Mouse (Mus musculus): ENCODE measurements around the gene Duoxa1. TPM values are rescaled to one million over a fixed set of nuclear protein-coding genes. Genes with fewer than 3 reads are reported as not detected.
A peak's percentile ranks its signal among the peaks of the same experiment; 100 is the strongest.

Duoxa1 gene
- polyA plus RNA-seq, 1 experiment: 0.28 TPM

DNA sequence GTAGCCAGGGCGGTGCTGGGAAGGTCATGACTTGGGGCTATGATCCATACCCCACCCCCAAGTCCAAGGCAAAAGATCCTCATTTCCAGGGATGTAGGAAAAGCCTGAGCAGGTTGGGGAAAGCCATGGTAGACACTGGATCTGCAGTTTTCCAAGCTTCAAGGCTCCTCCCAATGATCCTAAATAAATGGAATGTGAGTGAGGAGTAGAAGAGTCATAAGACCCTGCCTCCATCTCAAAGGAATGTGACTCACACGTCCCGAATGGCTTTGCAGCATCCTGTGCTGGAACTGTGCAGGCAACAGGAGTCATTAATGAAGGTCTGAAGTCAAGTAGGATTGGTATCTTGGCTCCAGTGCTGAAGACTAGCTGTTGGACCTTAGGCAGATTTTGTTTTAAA, 14.5 kb upstream of the Duoxa1 start:
- WGBS: 59% methylated on average over 3 of the region's 3 CpGs
- no peak overlapping the region for H3K27ac ChIP-seq (ENCODE audit: insufficient read depth, low read depth, low read length)
- TF ChIP-seq CTCF (conservative IDR thresholded peaks at IDR 0.05; ENCODE audit: insufficient read depth, insufficient read length, low read depth, low read length) (no peak), POLR2A (IDR thresholded peaks at IDR 0.05; ENCODE audit: low read depth, low read length) (no peak)

DNA sequence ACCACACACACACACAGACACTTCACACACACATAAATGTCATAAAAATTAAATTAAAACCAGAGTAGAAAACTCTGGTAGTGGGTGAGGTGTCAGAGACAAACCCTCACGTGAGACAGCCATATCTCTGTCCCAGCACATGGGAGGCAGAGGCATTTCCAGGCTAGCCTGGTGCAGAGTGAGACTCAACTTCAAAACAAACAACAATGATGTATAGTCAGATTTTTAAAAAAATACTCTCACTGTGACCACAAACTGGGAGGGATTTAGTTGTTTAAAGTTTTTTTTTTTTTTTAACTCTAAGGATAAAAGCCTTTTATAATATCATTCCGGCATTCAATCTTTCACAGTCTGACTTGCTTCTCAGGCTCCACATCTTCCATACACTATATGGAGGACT, 11.8 kb upstream of the Duoxa1 start:
- WGBS: 77% methylated on average over 2 of the region's 2 CpGs
- Histone ChIP-seq H3K27ac (ENCODE audit: insufficient read depth, low read depth, low read length) (no peak overlapping the region), H3K36me3 (ENCODE audit: control insufficient read depth, insufficient read depth, low read length) (no peaks in the 10 kb centered on the region), H3K4me3 (ENCODE audit: insufficient read depth, low read depth, low read length) (no peak overlapping the region), H3K27me3 (replicated peaks; ENCODE audit: control insufficient read depth, insufficient read depth, low read length) (no peaks in the 10 kb centered on the region), H3K4me1 (ENCODE audit: control insufficient read depth, insufficient read depth, low read length) (0 out of 2 replicates have a peak, but pooled peaks cover 2% of the 10 kb centered on the region)
- TF ChIP-seq CTCF (conservative IDR thresholded peaks at IDR 0.05; ENCODE audit: insufficient read depth, insufficient read length, low read depth, low read length) (no peak), POLR2A (IDR thresholded peaks at IDR 0.05; ENCODE audit: low read depth, low read length) (no peak)
- DNase-seq: no peak

More for the DNA sequence above, 14.5 kb upstream of the Duoxa1 start:
- Histone ChIP-seq H3K36me3 (ENCODE audit: control insufficient read depth, insufficient read depth, low read length) (no peaks in the 10 kb centered on the region), H3K4me1 (ENCODE audit: control insufficient read depth, insufficient read depth, low read length) (0 out of 2 replicates have a peak, but pooled peaks cover 2% of the 10 kb centered on the region), H3K4me3 (ENCODE audit: insufficient read depth, low read depth, low read length) (no peak overlapping the region), H3K27me3 (replicated peaks; ENCODE audit: control insufficient read depth, insufficient read depth, low read length) (no peaks in the 10 kb centered on the region)
- no peak for DNase-seq

DNA sequence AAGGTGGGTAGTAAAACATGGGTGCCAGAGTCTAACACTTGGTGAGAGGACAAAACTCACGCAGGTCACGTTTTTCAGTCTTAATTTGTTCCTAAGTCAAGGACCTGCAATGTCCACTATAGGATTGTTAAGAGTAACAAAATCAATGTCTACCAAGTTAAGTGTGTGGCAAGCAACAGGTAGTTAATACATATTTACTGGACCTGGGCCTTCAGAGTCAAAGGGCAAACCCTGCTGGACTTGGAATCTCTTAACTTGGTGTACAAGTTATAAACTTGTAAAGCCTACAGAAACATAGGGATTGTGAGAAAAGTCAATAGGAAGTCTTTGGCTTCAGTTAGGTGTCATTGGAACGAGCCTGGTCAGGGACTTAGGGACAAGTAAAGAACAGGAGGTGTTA, 11.1 kb upstream of the Duoxa1 start:
- WGBS: 45% methylated on average over 3 of the region's 3 CpGs
- DNase-seq: peak; percentile 52
- H3K27me3 ChIP-seq (replicated peaks; ENCODE audit: control insufficient read depth, insufficient read depth, low read length): no peaks in the 10 kb centered on the region
- no peak overlapping the region for H3K4me3 ChIP-seq (ENCODE audit: insufficient read depth, low read depth, low read length)
- no peaks in the 10 kb centered on the region for H3K36me3 ChIP-seq (ENCODE audit: control insufficient read depth, insufficient read depth, low read length)
- H3K4me1 ChIP-seq (ENCODE audit: control insufficient read depth, insufficient read depth, low read length): 0 out of 2 replicates have a peak, but pooled peaks cover 2% of the 10 kb centered on the region
- TF ChIP-seq POLR2A (IDR thresholded peaks at IDR 0.05; ENCODE audit: low read depth, low read length) (no peak), CTCF (conservative IDR thresholded peaks at IDR 0.05; ENCODE audit: insufficient read depth, insufficient read length, low read depth, low read length) (no peak)
- no peak overlapping the region for H3K27ac ChIP-seq (ENCODE audit: insufficient read depth, low read depth, low read length)

DNA sequence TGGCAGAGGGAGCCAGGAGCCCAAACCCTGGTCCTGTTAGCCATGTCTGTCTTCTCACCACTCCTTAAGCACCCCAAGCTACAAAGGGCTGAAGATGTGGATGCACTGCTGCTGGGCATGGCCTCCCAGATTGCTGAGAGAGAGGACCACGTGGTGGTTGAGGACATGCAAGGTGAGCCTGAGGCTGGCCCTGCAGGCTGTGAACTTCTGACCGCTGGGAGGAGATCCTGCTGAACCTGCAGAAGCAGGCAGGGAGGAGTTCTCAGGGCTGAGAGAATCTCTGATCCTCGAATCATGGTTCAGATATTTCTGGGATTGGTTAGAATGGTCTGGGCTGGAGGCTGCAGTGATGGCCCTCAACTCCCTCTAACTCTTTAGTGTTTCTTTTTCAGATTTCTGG, 10.4 kb upstream of the Duoxa1 start:
- 46% methylated on average over 3 of the region's 3 CpGs for WGBS

DNA sequence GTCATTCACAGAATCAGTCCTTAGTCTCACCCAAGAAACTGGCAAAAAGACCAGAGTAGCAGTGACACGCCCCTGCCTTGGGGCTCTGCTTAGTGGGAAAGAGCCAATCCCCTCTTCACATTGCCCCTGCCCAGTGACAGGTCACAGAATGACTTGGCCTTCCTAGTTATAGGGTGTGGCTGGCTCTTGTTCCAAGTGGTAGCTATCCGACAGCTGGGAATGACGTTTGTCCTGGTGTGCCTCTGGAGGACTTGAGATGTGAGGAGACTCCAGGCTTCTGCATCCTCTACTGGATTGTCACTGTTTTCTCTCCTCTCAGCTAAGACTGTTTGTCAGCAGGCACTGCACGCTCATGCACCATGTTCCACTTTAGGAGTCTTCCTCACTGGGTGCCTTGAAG, 3.9 kb upstream of the Duoxa1 start:
- no peaks in the 10 kb centered on the region for H3K36me3 ChIP-seq (ENCODE audit: control insufficient read depth, insufficient read depth, low read length)
- no peaks in the 10 kb centered on the region for H3K27me3 ChIP-seq (replicated peaks; ENCODE audit: control insufficient read depth, insufficient read depth, low read length)
- H3K4me1 ChIP-seq (ENCODE audit: control insufficient read depth, insufficient read depth, low read length): peaks cover 4% of the 10 kb centered on the region; the same call in 1 of the 2 replicates
- no peak for DNase-seq
- H3K4me3 ChIP-seq (ENCODE audit: insufficient read depth, low read depth, low read length): no peak overlapping the region
- 67% methylated on average over 4 of the region's 4 CpGs for WGBS
- H3K27ac ChIP-seq (ENCODE audit: insufficient read depth, low read depth, low read length): no peak overlapping the region
- TF ChIP-seq CTCF (conservative IDR thresholded peaks at IDR 0.05; ENCODE audit: insufficient read depth, insufficient read length, low read depth, low read length) (no peak), POLR2A (IDR thresholded peaks at IDR 0.05; ENCODE audit: low read depth, low read length) (no peak)

More for the DNA sequence above, 10.4 kb upstream of the Duoxa1 start:
- 0 out of 2 replicates have a peak, but pooled peaks cover 2% of the 10 kb centered on the region for H3K4me1 ChIP-seq (ENCODE audit: control insufficient read depth, insufficient read depth, low read length)
- H3K27me3 ChIP-seq (replicated peaks; ENCODE audit: control insufficient read depth, insufficient read depth, low read length): no peaks in the 10 kb centered on the region
- peak; percentile 56 for DNase-seq
- H3K4me3 ChIP-seq (ENCODE audit: insufficient read depth, low read depth, low read length): no peak overlapping the region
- TF ChIP-seq CTCF (conservative IDR thresholded peaks at IDR 0.05; ENCODE audit: insufficient read depth, insufficient read length, low read depth, low read length) (no peak), POLR2A (IDR thresholded peaks at IDR 0.05; ENCODE audit: low read depth, low read length) (no peak)
- H3K27ac ChIP-seq (ENCODE audit: insufficient read depth, low read depth, low read length): no peak overlapping the region
- no peaks in the 10 kb centered on the region for H3K36me3 ChIP-seq (ENCODE audit: control insufficient read depth, insufficient read depth, low read length)

DNA sequence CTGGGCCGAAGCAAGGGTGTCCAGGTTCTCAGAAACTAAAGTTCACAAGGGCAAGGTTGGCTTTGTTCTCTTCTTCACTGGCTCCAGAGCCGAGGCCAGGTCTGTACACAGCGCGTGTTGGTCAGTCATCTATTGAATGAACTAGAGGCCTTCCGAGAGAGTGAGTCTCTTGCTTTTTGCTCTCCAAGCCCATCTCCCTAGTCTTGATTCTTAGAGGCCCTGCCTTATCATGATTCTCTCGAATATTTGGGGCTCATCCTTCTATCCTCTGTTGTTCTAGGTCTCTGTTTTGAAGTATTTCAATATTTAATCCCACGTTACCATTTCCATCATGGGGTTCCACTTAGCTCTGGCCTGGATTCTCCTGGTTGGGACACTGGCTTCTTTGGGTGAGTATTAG, 1.8 kb upstream of the Duoxa1 start, which contains the start of gene Duox1:
Gene Duox1 (plus strand): TSS at position 301 of the 400 bp plus-strand sequence.
- 83% methylated on average over 7 of the region's 7 CpGs for WGBS
- Histone ChIP-seq H3K27me3 (replicated peaks; ENCODE audit: control insufficient read depth, insufficient read depth, low read length) (no peaks in the 10 kb centered on the region), H3K27ac (ENCODE audit: insufficient read depth, low read depth, low read length) (no peak within 1 kb of the TSS), H3K4me3 (ENCODE audit: insufficient read depth, low read depth, low read length) (no peak within 1 kb of the TSS), H3K36me3 (ENCODE audit: control insufficient read depth, insufficient read depth, low read length) (no peaks in the 10 kb centered on the region), H3K4me1 (ENCODE audit: control insufficient read depth, insufficient read depth, low read length) (peaks cover 4% of the 10 kb centered on the region; the same call in 1 of the 2 replicates)
- DNase-seq: no peak
- TF ChIP-seq CTCF (conservative IDR thresholded peaks at IDR 0.05; ENCODE audit: insufficient read depth, insufficient read length, low read depth, low read length) (no peak), POLR2A (IDR thresholded peaks at IDR 0.05; ENCODE audit: low read depth, low read length) (no peak)

DNA sequence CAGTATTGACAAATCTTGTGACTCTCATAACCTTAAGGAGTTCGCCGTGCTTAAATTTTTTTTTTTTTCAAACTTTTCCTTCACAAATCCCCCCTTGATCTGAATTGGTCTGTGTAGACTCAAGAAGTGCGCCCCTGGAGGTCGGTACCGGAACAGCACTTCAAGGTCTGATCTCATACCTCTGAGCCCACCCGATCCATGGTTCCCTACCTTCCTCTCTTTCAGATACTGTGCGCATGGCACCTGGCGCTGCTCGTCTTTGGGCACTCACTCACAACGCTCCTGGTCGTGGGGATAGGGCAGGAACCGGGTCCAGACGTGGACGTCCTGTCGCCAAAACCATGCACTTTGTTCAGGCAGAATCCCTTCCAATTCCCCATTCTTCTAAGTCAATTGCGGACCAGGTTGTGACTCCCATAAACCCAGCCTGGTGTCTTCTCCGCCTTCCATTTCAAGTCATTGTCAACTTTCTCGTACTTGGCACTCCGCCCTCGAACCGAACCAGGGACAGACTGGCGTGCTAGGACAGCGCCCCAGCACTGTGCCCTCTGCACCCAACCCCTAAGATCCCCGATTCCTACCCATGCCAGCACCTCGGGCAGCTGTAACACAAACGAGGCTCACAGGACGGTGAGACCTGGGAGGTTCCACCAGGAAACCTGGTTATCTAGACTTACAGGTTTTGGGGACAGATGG, 660 bp downstream of the Duoxa1 start:
- WGBS: 4% methylated on average over 27 of the region's 27 CpGs
- H3K27me3 ChIP-seq (replicated peaks; ENCODE audit: control insufficient read depth, insufficient read depth, low read length): no peaks in the 10 kb centered on the region
- peak; percentile 53 for DNase-seq
- H3K27ac ChIP-seq (ENCODE audit: insufficient read depth, low read depth, low read length): no peak overlapping the region
- H3K4me1 ChIP-seq (ENCODE audit: control insufficient read depth, insufficient read depth, low read length): peaks cover 4% of the 10 kb centered on the region; the same call in 1 of the 2 replicates
- TF ChIP-seq POLR2A (IDR thresholded peaks at IDR 0.05; ENCODE audit: low read depth, low read length) (no peak), CTCF (conservative IDR thresholded peaks at IDR 0.05; ENCODE audit: insufficient read depth, insufficient read length, low read depth, low read length) (peak; percentile 65)
- no peak overlapping the region for H3K4me3 ChIP-seq (ENCODE audit: insufficient read depth, low read depth, low read length)
- H3K36me3 ChIP-seq (ENCODE audit: control insufficient read depth, insufficient read depth, low read length): no peaks in the 10 kb centered on the region
